Comparison of ENCODE assay signal across 30 mouse cellular contexts in the genomic region with DNA sequence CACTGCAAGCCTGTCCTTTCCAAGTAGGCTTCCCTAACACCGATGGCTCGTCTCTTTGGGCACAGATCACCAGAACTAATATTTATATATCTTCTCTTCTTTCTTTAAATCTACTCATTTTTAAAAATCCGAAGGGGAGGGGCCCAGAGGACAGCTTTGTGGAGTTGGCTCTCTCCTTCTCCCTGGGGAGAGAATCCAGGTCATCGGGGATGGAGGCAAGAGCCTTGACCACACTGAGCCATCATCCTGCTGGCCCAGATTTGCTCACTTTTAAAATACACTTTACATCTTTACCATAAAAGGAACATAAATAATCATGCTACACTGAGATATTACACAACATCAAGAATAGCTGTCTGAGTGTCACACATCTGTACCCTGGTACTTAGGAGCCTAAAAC. TPM values are rescaled to one million over a fixed set of nuclear protein-coding genes. Genes with fewer than 3 reads are reported as not detected.
DNase-seq lines count a peak whose midpoint lies in the region; ATAC-seq and TF ChIP-seq lines count a peak whose summit lies in the region.
"Had no signal": no experiment of that assay in that cellular context is flagged by ENCODE, and none has a peak within 500 bp of the region (broad histone marks: within the 10 kb centered on the region; RNA-seq: fewer than 3 reads in every experiment).

No protein-coding gene starts in this region.

- no peak overlapping the region for H3K9ac ChIP-seq in heart, embryonic 16.5 days (ENCODE audit: low read length)
- H3K9ac ChIP-seq in lung, embryonic 16.5 days (ENCODE audit: low read length), result no peak overlapping the region
- H3K9ac ChIP-seq: embryonic facial prominence, embryonic 13.5 days; forebrain, embryonic 15.5 days; heart, embryonic 12.5 days; hindbrain, embryonic 14.5 days; limb, embryonic 13.5 days; liver, embryonic 12.5 days; liver, postnatal 0 days; stomach, embryonic 15.5 days had no signal

- no peak for ATAC-seq in heart, embryonic 16.5 days (replicated peaks; ENCODE audit: extremely low read depth, insufficient read depth, low FRiP score)
- ATAC-seq in lung, embryonic 16.5 days (ENCODE audit: low read depth), result no peak
- ATAC-seq: forebrain, embryonic 15.5 days; intestine, postnatal 0 days; liver, embryonic 12.5 days; liver, postnatal 0 days; midbrain, embryonic 16.5 days; Patski had no signal

- peaks cover 30% of the 10 kb centered on the region for H3K4me1 ChIP-seq in heart, embryonic 16.5 days (ENCODE audit: control insufficient read depth, insufficient read depth, low read length)
- peaks cover 15% of the 10 kb centered on the region for H3K4me1 ChIP-seq in lung, embryonic 16.5 days (replicated peaks; ENCODE audit: control insufficient read depth, insufficient read depth, low read length)

- H3K27me3 ChIP-seq in heart, embryonic 16.5 days (ENCODE audit: control insufficient read depth, insufficient read depth, low read length), result no peaks in the 10 kb centered on the region
- H3K27me3 ChIP-seq in lung, embryonic 16.5 days (ENCODE audit: control insufficient read depth, insufficient read depth, low read depth, low read length), result no peaks in the 10 kb centered on the region
- H3K27me3 ChIP-seq: embryonic facial prominence, embryonic 13.5 days; forebrain, embryonic 15.5 days; heart, embryonic 12.5 days; limb, embryonic 13.5 days; liver, embryonic 12.5 days; Patski; stomach, embryonic 15.5 days had no signal

- intact Hi-C loops in gastrocnemius, adult 2 months (cut with DNase I), result loop anchor here (5.0 kb wide), 1 partner anchor 38 kb away; no protein-coding TSS in a partner anchor
- intact Hi-C loops in heart, postnatal 36 days (cut with DNase I), result loop anchor here (5.0 kb wide), 1 partner anchor 78 kb away; no protein-coding TSS in a partner anchor

- no peak overlapping the region for H3K4me3 ChIP-seq in gastrocnemius, adult 2 months
- H3K4me3 ChIP-seq in heart, embryonic 16.5 days (ENCODE audit: low read length), result no peak overlapping the region
- H3K4me3 ChIP-seq in lung, embryonic 16.5 days (ENCODE audit: low read length), result no peak overlapping the region
- H3K4me3 ChIP-seq: embryonic facial prominence, embryonic 13.5 days; forebrain, embryonic 10.5 days; forebrain, embryonic 15.5 days; heart, embryonic 12.5 days; left cerebral cortex, adult 2 months; limb, embryonic 13.5 days; liver, embryonic 12.5 days; stomach, embryonic 15.5 days had no signal

- no peaks in the 10 kb centered on the region for H3K36me3 ChIP-seq in heart, embryonic 16.5 days (ENCODE audit: control insufficient read depth, insufficient read depth)
- H3K36me3 ChIP-seq in lung, embryonic 16.5 days (ENCODE audit: control insufficient read depth, insufficient read depth, low read length), result no peaks in the 10 kb centered on the region
- H3K36me3 ChIP-seq: embryonic facial prominence, embryonic 13.5 days; forebrain, embryonic 15.5 days; G1E; limb, embryonic 13.5 days; liver, embryonic 12.5 days; stomach, embryonic 15.5 days had no signal

- WGBS in heart, embryonic 16.5 days, result 65% methylated on average over 4 of the region's 4 CpGs
- WGBS in lung, embryonic 16.5 days, result 55% methylated on average over 4 of the region's 4 CpGs

- TF ChIP-seq CTCF in gastrocnemius, adult 2 months (IDR thresholded peaks at IDR 0.05), result no peak

- H3K9me3 ChIP-seq in heart, embryonic 16.5 days (replicated peaks; ENCODE audit: control insufficient read depth, low read length), result no peaks in the 10 kb centered on the region
- no peaks in the 10 kb centered on the region for H3K9me3 ChIP-seq in lung, embryonic 16.5 days (ENCODE audit: control insufficient read depth, low read length)
- H3K9me3 ChIP-seq: embryonic facial prominence, embryonic 13.5 days; forebrain, embryonic 10.5 days; forebrain, embryonic 15.5 days; G1E; heart, embryonic 12.5 days; limb, embryonic 13.5 days; liver, embryonic 12.5 days; stomach, embryonic 15.5 days had no signal

- H3K4me2 ChIP-seq in heart, embryonic 16.5 days (ENCODE audit: low read depth, low read length), result no peak overlapping the region
- no peak overlapping the region for H3K4me2 ChIP-seq in lung, embryonic 16.5 days (ENCODE audit: low read depth, low read length)
- H3K4me2 ChIP-seq: embryonic facial prominence, embryonic 13.5 days; forebrain, embryonic 15.5 days; heart, embryonic 12.5 days; hindbrain, embryonic 14.5 days; limb, embryonic 13.5 days; liver, embryonic 12.5 days; midbrain, embryonic 11.5 days; stomach, embryonic 15.5 days had no signal

- H3K27ac ChIP-seq in gastrocnemius, adult 2 months, result peak overlapping the region; percentile 40; the same call in 1 of the 2 replicates
- peak overlapping the region; percentile 6; the same call in 1 of the 2 replicates for H3K27ac ChIP-seq in heart, embryonic 16.5 days (ENCODE audit: low read length)
- H3K27ac ChIP-seq in lung, embryonic 16.5 days (ENCODE audit: low read length), result peak overlapping the region; percentile 38; the same call in 1 of the 2 replicates
- H3K27ac ChIP-seq: embryonic facial prominence, embryonic 13.5 days; forebrain, embryonic 10.5 days; forebrain, embryonic 15.5 days; hindbrain, embryonic 14.5 days; left cerebral cortex, adult 2 months; limb, embryonic 13.5 days; liver, embryonic 12.5 days; stomach, embryonic 15.5 days had no signal

- no peak for DNase-seq in gastrocnemius, adult 2 months
- DNase-seq in gastrocnemius, adult 8-10 months (ENCODE audit: low spot score in 2 of 2), result no peak
- no peak for DNase-seq in heart, postnatal 36 days
- no peak for DNase-seq in lung, adult 18-20 months
- no peak for DNase-seq in kidney, postnatal 25 days
- DNase-seq: adrenal gland, postnatal 14 days; cerebellum, adult 18-20 months; cerebellum, postnatal 10 days; gastrocnemius, postnatal 10 days; kidney, adult 9 months; kidney, postnatal 10 days; liver, postnatal 0 days; right cerebral cortex, postnatal 25 days; thymus, postnatal 14 days had no signal

RNA-seq across cellular contexts. Expression of a gene that starts 35.8 kb away (rescaled TPM):
- total RNA-seq in gastrocnemius, adult 2 months (2021), result 10 to 100 TPM; 92.9 to 98.3 TPM
- total RNA-seq in gastrocnemius, adult 8-10 months (2022), result 100 to 1,000 TPM in 1 of 4 experiments, 10 to 100 TPM in 3; 78.5 to 117 (median 87.7) TPM
- polyA plus RNA-seq in heart, embryonic 16.5 days (2015; fragmentation: Nextera tagmentation; extraction: Ambion mirVana), result 3.3 TPM in 2 replicates
- total RNA-seq in heart, postnatal 36 days (2021), result 1 to 10 TPM; 6.6 to 6.7 TPM
- 3.3 and 3.7 TPM in 2 replicates for polyA plus RNA-seq in lung, embryonic 16.5 days (2015; fragmentation: Nextera tagmentation; extraction: Ambion mirVana)

Comparison
In these comparisons a context has a peak if more than half of its experiments do, and no peak if none do; other contexts are left out.
1. RNA of a gene that starts 35.8 kb away (total RNA-seq): 92.9 to 98.3 TPM in gastrocnemius, adult 2 months and 78.5 to 117 TPM in gastrocnemius, adult 8-10 months; 6.6 to 6.7 TPM in heart, postnatal 36 days; every median in the first group is over 10 times any median in the second.
2. Peak in every context shown above with its lines, with median percentiles within 50 percentile points of each other: H3K27ac ChIP-seq.